Mouse (Mus musculus) kidney, embryonic 14.5 days (tissue): Measurements from ENCODE around the gene 9430015G10Rik. TPM values are rescaled to one million over a fixed set of nuclear protein-coding genes. Genes with fewer than 3 reads are reported as not detected.

Source experiments
- polyA plus RNA-seq: library from polyadenylated mRNA; unstranded; fragments of >200 nt; fragmentation: Nextera tagmentation; extraction: Ambion mirVana; gene quantifications from 2 replicates; pipeline ENCODE4 v1.2.1, GENCODE M21; 2014

9430015G10Rik gene
- polyA plus RNA-seq, 1 experiment from 2014 or later = 47.3 TPM

Other genes with a start within 250 kb of the 9430015G10Rik start
- gene Tas1r3, start 246.6 kb upstream of the 9430015G10Rik start, polyA plus RNA-seq = 0.14 and 0.38 TPM in 2 replicates
- 11.1 and 18.8 TPM in 2 replicates for gene Cptp, start 240.5 kb upstream of the 9430015G10Rik start, polyA plus RNA-seq
- 73.1 and 74.6 TPM in 2 replicates for gene Ints11, start 240.4 kb upstream of the 9430015G10Rik start, polyA plus RNA-seq
- gene Pusl1, start 218.2 kb upstream of the 9430015G10Rik start, polyA plus RNA-seq = 41.4 and 50.5 TPM in 2 replicates
- 10.3 and 15.5 TPM in 2 replicates for gene Acap3, start 218.2 kb upstream of the 9430015G10Rik start, polyA plus RNA-seq
- gene Ube2j2, start 166.2 kb upstream of the 9430015G10Rik start, polyA plus RNA-seq = 121 and 127 TPM in 2 replicates
- 129 and 142 TPM in 2 replicates for gene C1qtnf12, start 147.7 kb upstream of the 9430015G10Rik start, polyA plus RNA-seq
- gene B3galt6, start 117.3 kb upstream of the 9430015G10Rik start, polyA plus RNA-seq = 20.0 and 20.8 TPM in 2 replicates
- gene Sdf4, start 117.1 kb upstream of the 9430015G10Rik start, polyA plus RNA-seq = 131 and 165 TPM in 2 replicates
- 0.76 and 0.77 TPM in 2 replicates for gene Tnfrsf4, start 96.1 kb upstream of the 9430015G10Rik start, polyA plus RNA-seq
- 2.3 and 2.8 TPM in 2 replicates for gene Tnfrsf18, start 83.8 kb upstream of the 9430015G10Rik start, polyA plus RNA-seq
- 3.5 and 6.0 TPM in 2 replicates for gene Ttll10, start 50.6 kb upstream of the 9430015G10Rik start, polyA plus RNA-seq
- gene Rnf223, start 20.5 kb downstream of the 9430015G10Rik start, polyA plus RNA-seq = 0.35 and 0.57 TPM in 2 replicates
- gene Agrn, start 87.5 kb downstream of the 9430015G10Rik start, polyA plus RNA-seq = 61.6 and 83.9 TPM in 2 replicates
- gene Isg15, start 90.8 kb downstream of the 9430015G10Rik start, polyA plus RNA-seq = 0.36 TPM in 1 of 2 replicates, not detected in the other
- 1.0 and 1.6 TPM in 2 replicates for gene AW011738, start 93.3 kb downstream of the 9430015G10Rik start, polyA plus RNA-seq
- 0.67 and 0.92 TPM in 2 replicates for gene Perm1, start 105.9 kb downstream of the 9430015G10Rik start, polyA plus RNA-seq
- gene Plekhn1, start 124.9 kb downstream of the 9430015G10Rik start, polyA plus RNA-seq = 17.4 and 20.3 TPM in 2 replicates
- 79.7 and 109 TPM in 2 replicates for gene Noc2l, start 126.0 kb downstream of the 9430015G10Rik start, polyA plus RNA-seq
- 0.18 and 0.20 TPM in 2 replicates for gene Samd11, start 145.7 kb downstream of the 9430015G10Rik start, polyA plus RNA-seq
- not detected in 2 replicates for gene Vmn2r-ps159, start 221.1 kb downstream of the 9430015G10Rik start, polyA plus RNA-seq